Mouse (Mus musculus): ENCODE measurements at regions not wholly inside any gene's neighbourhood (a gene's known extent, or its start where the extent isn't known, plus 50 kb on each side); places are given as distances from the start of the nearest gene placed in this dataset.

GRCm38 (mm10) chr10:45763160-45763955 is 185.7 kb downstream of the Hace1 start:
- in situ Hi-C loops (cut with MboI, MseI) = no loop called here

GRCm38 (mm10) chr10:45779720-45780119 is 202.1 kb downstream of the Hace1 start:
- in situ Hi-C loops (cut with MboI, MseI) = no loop called here

GRCm38 (mm10) chr10:45783026-45783425 is 205.4 kb downstream of the Hace1 start:
- in situ Hi-C loops (cut with MboI, MseI) = no loop called here

- in situ Hi-C loops (cut with MboI, MseI) = no loop called here
Observed at GRCm38 (mm10) chr10:45783461-45784149, 206.0 kb downstream of the Hace1 start.

GRCm38 (mm10) chr10:45784150-45784479 is 206.5 kb downstream of the Hace1 start:
- in situ Hi-C loops (cut with MboI, MseI) = no loop called here

GRCm38 (mm10) chr10:45784575-45784974 is 206.9 kb downstream of the Hace1 start:
- in situ Hi-C loops (cut with MboI, MseI) = no loop called here

GRCm38 (mm10) chr10:45788356-45788755 is 210.7 kb downstream of the Hace1 start:
- in situ Hi-C loops (cut with MboI, MseI) = no loop called here

- in situ Hi-C loops (cut with MboI, MseI) = loop anchor here (5.0 kb wide), 1 partner anchor 113 kb away; no protein-coding TSS in a partner anchor
Observed at GRCm38 (mm10) chr10:45795582-45795981, 218.0 kb downstream of the Hace1 start.

GRCm38 (mm10) chr10:45800070-45800851 is 222.6 kb downstream of the Hace1 start:
- in situ Hi-C loops (cut with MboI, MseI) = no loop called here

GRCm38 (mm10) chr10:45801463-45801862 is 223.8 kb downstream of the Hace1 start:
- in situ Hi-C loops (cut with MboI, MseI) = no loop called here

GRCm38 (mm10) chr10:45806984-45807827 is 229.6 kb downstream of the Hace1 start:
- in situ Hi-C loops (cut with MboI, MseI) = no loop called here

- in situ Hi-C loops (cut with MboI, MseI) = no loop called here
Observed at GRCm38 (mm10) chr10:45811882-45812281, 234.3 kb downstream of the Hace1 start.

- in situ Hi-C loops (cut with MboI, MseI) = no loop called here
Observed at GRCm38 (mm10) chr10:45813804-45814203, 236.2 kb downstream of the Hace1 start.

GRCm38 (mm10) chr10:45816679-45817078 is 239.1 kb downstream of the Hace1 start:
- in situ Hi-C loops (cut with MboI, MseI) = no loop called here

- in situ Hi-C loops (cut with MboI, MseI) = no loop called here
Observed at GRCm38 (mm10) chr10:45820986-45821655, 243.5 kb downstream of the Hace1 start.

- in situ Hi-C loops (cut with MboI, MseI) = no loop called here
Observed at GRCm38 (mm10) chr10:45822251-45822650, 244.6 kb downstream of the Hace1 start.

- in situ Hi-C loops (cut with MboI, MseI) = no loop called here
Observed at GRCm38 (mm10) chr10:45823612-45824011, 246.0 kb downstream of the Hace1 start.

- in situ Hi-C loops (cut with MboI, MseI) = no loop called here
Observed at GRCm38 (mm10) chr10:45848654-45849053, 271.0 kb downstream of the Hace1 start.

- in situ Hi-C loops (cut with MboI, MseI) = no loop called here
Observed at GRCm38 (mm10) chr10:45849841-45850240, 272.2 kb downstream of the Hace1 start.

GRCm38 (mm10) chr10:45850625-45851024 is 273.0 kb downstream of the Hace1 start:
- in situ Hi-C loops (cut with MboI, MseI) = no loop called here

GRCm38 (mm10) chr10:45852688-45853087 is 275.1 kb downstream of the Hace1 start:
- in situ Hi-C loops (cut with MboI, MseI) = no loop called here

All from regulatory T cell (primary cell).